Mouse (Mus musculus): Measurements from ENCODE around the gene Gdpd1.

DNA sequence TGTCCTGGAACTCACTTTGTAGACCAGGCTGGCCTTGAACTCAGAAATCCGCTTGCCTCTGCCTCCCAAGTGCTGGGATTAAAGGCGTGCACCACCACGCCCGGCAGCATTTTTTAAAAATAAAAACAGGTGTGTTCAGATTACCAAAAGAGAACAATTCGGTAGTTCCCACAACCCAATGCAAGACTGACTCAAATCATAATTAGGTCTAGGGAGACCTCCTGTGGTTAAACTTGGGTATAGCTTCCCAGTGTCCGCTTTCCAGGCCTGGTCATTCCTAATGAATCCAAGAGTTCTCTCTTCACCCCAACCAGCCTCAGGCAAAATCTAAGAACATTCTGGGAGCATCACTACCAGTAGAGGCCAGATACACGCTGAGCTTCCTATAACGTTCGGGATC, 63.4 kb downstream of the Gdpd1 start:
- peak; percentile 72 for TF ChIP-seq CTCF (IDR thresholded peaks at IDR 0.05; ENCODE audit: extremely low read depth, insufficient read depth, low read length)
- TF ChIP-seq POLR2A (IDR thresholded peaks at IDR 0.05; ENCODE audit: extremely low read depth, insufficient read depth, low read length): no peak

Measured in cortical plate, adult 2 months (tissue).